Mouse (Mus musculus) granulocyte monocyte progenitor cell, adult 5-6 weeks (primary cell): ENCODE data around the gene Stoml3. TPM values are rescaled to one million over a fixed set of nuclear protein-coding genes. Genes with fewer than 3 reads are reported as not detected.

Experiments used
- ATAC-seq: replicated peaks from 2 replicates; pipeline ENCODE4 v1.8.0; 2016; ENCODE audit warnings: mild to moderate bottlenecking, moderate TSS enrichment, inconsistent platforms; ENCODE audit not compliant: poor library complexity, severe bottlenecking
- total RNA-seq, 2 experiments: library from RNA; stranded (forward) in 1 of 2; stranded (reverse) in 1 of 2; fragments of 200-712, 200-1000 nt in 1 of 2; fragments of >200 nt in 1 of 2; fragmentation: Nextera tagmentation in 1 of 2; gene quantifications; 2 replicates each; pipeline ENCODE4 v1.2.3; 2014 to 2017

Gene Stoml3
- total RNA-seq, 2 experiments from 2014 or later = not detected

DNA sequence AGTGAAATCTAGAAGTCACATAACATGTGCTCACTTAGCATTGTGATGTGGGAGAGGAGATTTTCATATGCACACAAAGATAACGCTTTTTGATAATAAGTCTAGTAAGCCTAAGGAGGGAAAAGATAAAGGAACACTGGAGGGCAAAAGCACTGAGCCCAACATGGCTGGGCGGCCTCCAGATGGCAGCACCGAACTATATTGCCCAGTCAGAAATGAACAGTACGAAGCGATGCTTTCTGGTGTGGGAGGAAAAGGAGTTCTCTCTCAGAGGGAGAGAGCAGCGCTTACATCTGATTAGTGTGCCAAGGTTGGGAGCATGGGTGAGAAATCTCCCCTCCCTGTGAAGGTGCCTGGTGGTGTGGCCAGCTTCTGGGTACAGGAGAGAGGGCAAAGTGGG lies 12.6 kb upstream of the Stoml3 start:
- no peak; the same call in 1 of the 2 replicates for ATAC-seq

DNA sequence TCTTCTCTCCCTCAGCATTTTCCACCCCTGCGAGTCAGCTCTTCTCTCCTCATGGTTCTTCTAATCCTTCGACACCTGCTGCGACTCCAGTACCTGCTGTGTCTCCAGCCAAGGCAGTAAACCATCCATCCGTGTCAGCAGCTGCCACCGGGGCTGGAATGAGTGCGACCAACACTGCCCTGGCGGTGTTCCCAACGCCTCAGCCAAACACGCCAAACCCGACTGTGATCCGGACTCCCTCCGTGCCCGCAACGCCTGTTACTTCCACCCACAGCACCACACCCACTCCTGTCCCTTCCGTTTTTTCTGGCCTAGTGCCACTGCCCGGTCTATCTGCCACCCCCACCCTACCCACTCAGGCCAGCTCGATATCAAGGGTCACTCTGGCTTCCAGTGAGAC lies 11.0 kb upstream of the Stoml3 start:
- ATAC-seq = no peak

DNA sequence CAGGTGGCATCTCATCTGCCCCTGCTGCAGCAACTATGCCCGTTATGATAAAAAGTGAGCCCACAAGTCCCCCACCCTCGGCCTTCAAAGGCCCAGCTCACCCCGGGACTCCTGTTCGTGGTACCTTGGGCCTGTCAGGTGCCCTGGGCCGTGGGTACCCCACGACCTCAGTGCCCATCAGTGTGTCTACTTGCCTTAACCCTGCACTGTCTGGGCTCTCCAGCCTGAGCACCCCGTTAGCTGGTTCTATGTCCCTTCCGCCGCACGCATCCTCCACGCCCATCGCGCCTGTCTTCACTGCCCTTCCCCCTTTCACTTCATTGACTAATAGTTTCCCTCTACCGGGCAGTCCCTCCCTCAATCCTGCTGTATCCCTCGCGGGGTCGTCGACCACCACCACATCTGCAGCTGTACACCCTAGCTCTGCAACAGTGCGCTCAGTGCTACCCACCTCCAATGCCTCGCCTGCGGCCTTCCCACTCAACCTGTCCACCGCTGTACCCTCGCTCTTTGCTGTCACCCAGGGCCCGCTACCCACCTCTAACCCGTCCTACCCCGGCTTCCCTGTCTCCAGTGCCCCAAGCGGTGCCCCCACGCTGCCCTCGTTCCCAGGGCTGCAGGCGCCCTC lies 9.9 kb upstream of the Stoml3 start:
- no peak for ATAC-seq

DNA sequence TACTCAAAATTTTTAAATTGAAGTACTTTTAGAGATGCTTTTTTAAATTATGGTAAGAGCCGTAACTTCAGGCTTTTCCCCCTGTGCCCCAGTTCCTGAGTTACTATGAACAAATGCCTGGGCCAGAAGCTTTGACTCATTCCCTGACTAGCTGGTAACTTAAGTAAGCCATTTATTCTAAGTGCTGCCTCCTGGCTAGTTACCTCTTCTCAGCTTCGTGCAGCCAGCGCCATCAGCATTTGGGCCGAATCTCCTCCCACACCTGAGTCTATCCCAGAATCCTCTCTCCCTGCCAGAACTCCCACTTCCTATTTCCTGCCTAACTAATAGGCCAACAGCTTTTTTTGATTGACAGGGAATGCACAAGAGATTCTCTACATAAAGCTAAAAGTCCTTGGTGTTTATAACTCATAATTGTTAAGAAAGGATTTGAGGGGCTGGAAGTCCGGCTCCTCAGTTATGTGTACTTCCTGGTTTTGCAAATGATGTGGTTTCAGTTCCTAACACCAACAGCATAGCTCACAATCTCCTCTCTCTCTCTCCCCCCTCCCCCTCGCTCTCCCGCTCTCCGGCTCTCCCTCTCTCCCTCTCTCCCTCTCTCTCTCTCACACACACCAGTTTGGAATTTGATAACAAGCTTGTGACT lies 4.9 kb upstream of the Stoml3 start:
- ATAC-seq = peak; percentile 92

DNA sequence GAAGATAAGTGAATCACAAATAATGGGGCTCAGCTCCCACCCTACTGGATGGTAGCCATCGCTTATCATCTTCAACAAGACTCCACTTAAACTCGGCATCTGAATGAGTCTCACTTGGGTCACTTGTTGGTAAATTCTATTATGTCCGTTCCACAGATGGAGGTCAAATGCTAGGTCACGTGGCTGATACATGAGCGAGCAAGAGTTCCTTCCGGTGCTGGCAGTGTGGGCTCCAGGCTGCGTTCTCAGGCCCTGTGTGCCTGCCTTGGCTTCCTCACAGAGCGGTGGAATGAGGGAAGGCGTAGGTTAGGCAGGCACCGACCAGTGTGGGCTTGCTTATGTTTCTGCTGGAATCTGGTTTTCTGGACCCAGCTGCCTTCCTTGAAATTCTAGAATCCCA lies 1.9 kb upstream of the Stoml3 start:
- ATAC-seq = no peak

DNA sequence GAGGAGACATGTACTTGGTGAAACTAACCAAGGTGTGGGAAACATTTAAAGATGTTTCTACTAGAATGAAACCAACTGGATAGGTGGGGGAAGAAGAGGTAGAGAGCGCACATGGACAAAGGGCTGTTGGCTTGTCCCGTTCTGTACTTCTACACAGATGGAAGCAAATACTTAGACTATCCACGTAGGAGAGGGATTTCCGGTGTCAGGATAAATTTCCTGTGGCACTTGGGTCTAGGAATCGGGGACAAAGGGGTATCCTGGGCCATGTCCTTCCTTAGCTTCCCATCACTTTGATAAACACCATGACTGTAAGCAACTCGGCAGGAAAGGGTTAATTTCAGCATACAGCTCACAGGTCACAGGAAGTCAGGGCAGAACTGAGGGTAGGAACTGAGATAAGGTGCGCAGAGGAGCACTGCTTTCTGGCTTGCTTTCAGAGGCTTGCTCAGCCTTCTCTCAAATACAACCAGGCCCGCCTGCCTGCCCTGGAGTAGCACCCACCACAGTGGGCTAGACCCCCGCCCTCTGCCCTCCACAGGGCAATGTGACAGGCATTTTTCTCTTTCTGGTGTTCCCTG lies 1.4 kb upstream of the Stoml3 start:
- ATAC-seq = no peak; the same call in 1 of the 2 replicates

DNA sequence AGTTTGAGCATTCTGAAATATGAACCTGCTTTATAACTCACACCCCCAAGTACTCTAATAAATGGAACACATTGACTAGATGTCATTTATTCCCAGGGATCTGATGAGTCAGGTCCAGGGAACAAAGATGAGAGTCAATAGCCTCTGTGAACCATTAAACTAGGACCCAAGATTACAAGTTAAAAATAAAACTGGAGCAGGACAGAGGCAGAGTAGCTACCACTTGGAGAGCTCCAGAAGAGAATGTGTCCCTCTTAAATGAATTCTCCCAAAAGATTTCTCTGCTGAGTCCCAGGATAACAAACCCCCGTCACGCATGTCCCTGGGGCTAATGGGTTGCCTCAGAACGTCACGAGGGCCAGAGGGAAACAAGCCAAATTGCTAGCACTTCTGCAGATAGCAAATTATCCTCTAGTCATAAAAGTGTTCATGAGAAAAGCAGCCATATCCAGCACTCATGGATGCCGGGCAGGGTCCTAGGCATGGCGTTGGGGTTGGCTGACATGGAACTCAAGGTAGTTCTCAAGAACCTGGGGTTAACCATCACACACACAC lies 10.0 kb downstream of the Stoml3 start:
- no peak for ATAC-seq

DNA sequence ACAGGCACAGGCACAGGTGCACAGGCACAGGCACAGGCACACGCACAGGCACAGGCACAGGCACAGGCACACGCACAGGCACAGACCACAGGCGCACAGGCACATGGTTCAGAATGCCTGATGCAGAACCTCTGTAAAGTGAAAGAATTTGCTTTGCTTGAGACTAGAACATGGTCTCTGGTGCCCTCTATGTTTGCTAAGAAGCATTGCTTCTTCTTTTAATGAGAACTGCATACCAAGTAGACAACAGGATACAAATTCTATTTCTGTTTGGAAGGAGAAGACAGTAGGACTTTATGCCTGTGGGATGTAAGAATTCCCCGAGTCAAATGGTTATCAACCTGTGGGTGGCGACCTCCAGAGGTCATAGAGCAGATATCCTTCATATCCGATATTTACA lies 14.0 kb downstream of the Stoml3 start:
- peak; percentile 63; the same call in 1 of the 2 replicates for ATAC-seq

DNA sequence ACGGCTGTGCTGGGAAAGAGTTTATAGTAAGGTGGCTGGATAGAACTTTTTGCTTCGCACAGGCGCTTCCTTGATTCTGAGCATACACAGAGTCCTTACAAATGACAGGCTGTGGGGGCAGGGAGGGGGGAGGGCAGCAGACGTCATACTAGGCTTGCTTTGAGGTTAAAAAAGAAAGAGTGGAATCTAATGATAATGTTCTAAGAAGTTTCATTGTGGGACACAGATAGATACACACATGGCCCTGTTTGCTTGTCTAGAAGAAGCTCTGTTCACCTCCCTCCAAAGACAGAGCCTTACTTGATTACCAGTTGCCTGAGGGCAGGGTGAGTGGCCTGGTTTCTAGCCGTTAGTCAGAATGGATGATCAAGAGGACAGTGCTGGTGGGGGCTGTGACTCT lies 24.6 kb downstream of the Stoml3 start:
- ATAC-seq = no peak

DNA sequence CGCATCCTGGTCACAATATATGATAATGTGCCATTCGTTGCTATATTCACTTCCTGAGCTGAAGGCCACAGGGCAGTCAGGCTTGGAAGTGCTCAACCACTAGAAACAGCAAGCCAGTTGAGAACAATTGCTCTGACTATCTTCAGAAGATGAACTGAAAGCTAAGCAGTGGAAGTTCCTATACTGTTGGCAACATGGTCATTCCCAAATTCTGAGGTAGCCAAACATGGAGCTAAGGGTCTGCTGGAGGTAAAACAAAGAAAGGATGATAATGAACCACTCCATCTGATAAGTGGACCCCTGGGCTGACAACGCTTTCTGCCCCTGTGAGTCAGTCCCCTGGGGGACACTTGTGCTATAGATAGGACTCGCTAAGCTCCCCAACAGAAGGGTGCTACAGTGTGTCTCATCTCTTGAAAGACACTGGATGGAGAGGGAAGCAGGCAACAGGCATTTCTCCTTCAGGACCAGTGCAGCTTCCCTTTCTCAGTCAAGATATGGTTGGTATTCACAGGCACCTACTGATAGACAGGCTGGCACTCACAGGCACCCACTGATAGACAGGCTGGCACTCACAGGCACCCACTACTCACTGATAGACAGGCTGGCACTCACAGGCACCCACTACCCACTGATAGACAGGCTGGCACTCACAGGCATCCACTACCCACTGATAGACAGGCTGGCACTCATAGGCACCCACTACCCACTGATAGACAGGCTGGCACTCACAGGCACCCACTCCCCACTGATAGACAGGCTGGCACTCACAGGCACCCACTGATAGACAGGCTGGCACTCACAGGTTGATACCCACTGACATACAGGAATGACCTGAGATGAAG lies 26.0 kb downstream of the Stoml3 start:
- ATAC-seq = no peak

DNA sequence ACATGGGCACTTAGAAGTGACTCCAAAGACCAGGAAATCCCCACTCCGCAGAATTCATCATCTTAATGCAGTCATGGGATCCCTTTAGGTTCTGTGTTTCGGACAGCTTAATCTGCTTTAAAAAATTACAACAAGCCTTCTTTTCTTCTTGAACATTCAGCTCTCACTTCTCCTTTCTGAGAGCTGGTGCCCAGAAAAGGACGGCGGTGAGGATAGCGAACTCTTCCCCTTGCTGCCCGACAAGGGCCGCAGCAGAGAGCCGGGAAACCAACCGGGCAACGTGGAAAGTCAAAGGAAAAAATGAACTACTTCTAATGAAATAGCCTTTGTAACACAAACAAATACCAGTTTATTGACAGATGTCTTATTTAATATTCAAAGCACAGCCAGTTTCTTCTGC lies 34.3 kb downstream of the Stoml3 start:
- ATAC-seq = no peak

DNA sequence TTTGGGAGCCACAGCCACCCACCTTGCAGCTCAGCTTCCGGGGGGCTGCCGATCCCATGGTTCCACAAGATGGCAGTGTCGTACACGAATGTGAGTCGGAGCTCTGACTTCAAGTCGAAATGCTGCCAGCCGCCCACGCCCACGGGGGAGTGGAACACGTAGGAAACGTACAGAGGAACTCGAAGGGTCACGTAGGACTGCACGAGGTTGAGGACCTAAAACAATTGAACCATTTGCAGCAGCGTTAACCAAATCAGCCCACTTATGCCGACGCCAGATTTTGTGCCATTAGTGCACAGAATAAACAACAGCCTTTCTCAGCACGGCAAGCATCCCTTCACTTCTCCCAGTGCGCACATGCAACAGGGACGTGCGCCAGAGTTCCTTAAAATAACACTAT lies 37.3 kb downstream of the Stoml3 start:
- ATAC-seq = peak; percentile 78

DNA sequence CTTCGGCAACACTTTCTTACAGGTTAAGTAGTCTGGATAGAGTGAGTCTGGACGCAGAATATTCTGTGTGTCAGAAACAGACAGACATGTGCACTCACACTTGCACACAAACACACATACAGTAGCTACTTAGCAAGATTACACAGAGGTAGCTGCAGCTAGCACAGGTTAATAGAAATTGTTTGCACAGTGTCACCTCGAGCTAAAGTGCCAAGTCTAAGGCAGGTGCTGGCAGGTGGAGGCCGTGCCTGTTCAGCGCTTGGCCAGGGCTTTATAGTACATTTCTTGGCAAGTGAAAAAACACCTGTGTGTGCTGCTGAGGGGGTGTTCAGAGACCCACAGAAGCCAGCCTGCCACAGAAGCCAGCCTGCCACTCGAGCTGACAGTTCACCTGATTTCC lies 41.9 kb downstream of the Stoml3 start:
- no peak for ATAC-seq

DNA sequence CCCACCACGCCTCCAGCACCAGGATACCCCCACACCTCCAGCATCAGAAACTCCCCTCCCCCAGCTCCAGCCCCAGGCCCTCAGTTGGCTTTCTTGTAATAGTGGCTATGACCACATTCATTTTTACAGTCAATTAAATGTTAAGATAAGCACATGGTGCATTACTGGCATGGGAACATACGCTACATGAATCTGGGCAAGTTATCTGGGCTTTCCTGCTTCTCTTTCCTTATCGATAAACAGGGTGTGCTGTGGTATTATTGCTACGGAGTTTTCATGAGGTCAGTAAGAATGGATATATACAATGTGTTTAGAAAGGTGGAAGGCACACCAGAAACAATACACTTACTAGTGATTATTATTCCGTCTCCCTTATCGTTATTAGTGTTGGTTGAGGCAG lies 43.6 kb downstream of the Stoml3 start:
- no peak for ATAC-seq

DNA sequence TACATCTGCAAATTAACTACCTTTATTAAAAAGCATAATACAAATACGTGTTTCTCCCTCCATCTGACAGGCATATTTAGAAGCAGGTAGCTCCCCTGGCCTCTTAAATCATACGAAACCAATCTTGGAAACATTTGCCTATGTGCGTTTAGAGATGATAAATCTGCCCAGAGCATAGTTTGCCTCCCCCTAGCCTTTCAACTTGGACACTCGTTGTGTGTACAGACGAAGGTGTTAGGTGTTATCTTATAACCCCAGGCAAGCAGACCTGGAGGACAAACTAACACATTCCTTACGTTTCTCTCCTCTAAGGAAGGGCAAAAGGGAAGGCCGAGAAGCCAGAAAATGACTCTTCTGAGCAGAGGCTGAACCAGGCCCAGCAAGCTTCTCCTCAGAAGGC lies 64.2 kb downstream of the Stoml3 start:
- ATAC-seq = no peak

DNA sequence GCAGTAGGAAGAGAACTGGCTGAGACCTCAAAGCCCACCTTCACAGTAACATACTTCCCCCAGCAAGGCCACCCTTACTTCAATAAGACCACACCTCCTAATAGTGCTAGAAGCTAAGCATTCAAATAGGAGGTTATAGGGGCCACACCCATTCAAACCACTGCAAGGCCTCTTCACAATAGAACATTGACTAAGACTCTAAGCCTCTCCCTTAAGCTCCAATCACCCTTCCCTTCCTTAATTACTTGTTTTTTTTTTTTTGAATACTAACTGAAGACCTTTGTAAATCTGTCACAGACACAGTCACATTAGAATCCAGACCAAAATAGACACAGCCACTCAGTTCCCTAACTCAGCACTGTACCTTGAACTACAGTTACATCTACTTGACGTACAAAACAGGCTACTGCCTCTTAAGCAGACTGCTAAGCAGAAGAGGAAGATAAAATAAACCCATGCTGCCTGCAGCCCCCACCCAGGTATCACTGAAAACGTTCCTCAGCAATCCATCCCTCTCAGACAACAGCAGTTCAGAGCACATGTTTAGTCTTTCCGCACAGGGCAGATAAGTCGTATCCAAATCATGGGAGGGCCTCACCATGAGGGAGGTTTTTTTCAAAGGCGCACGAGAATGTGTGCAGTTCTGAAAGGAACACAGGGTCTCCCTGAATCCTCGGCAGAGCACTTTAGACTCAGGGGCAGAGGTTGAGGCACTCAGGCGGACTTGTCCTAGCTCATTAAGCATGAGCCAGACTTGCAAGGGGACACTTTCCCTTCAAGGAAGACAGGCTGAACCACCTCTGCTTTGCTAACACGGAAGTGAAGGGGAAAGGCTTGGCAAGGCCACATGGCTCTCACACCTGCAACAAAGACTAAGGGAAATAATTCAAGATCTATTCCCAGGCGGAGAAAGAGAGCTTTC lies 66.8 kb downstream of the Stoml3 start:
- ATAC-seq = no peak

DNA sequence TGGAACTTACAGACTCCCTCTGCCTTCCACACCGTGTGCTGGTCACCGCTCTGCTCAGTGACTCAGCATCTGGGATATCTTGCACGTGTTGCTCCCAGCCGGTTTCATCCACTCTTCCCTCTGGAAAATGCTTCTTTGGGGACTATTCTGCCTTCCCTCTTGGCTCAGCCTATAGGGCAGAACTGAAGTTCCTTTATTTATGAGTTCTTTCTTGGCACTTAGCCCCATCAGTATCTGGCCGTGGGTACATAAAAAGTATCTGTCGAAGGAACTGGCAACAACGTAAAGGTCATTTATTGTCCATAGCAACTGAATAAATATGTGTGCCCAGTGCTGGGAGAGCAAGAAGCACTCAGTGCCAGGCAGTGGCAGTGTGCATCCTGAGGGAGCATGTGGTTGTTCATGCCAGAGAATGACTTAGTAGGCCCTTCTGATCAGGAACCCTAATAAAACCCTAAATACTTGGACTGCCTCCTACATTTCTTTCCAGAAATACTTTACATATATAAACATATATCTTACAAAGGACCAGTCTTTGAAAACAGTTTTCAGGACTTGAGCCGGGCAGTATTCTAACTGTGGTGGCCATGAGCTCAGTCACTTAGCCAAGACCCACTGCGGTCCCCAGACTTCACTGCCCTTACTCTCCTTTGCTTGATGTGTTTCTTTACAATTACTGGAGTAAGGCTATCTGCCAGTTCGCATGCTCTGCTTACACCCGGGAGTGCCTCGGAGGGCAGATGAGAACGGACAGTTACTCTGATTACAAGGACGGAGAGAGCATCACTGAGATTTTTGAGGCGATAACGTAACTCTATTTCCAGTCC lies 69.1 kb downstream of the Stoml3 start:
- ATAC-seq = no peak
